Mouse (Mus musculus): ENCODE results near the gene Srsf10.

Gene Srsf10

DNA sequence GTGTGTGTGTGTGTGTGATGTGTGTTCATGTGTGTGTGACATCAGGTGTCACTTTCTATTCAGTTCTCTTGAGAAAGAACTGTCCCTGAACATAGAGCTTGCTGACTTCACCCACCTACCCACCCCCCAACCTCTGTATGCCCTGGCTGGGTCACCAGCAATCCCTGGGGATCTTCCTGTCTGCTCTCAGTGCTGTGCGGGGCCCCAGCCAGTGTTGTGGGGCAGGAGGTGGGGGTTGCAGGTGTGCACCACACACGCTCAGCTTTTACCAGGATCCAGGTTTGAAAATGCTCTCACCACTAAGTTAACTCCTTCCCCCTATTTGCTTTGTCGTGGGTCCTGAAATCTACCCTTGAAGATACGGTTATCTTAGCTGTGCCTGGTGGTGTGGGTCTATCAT, 30.6 kb downstream of the Srsf10 start:
- DNase-seq: no peak

DNA sequence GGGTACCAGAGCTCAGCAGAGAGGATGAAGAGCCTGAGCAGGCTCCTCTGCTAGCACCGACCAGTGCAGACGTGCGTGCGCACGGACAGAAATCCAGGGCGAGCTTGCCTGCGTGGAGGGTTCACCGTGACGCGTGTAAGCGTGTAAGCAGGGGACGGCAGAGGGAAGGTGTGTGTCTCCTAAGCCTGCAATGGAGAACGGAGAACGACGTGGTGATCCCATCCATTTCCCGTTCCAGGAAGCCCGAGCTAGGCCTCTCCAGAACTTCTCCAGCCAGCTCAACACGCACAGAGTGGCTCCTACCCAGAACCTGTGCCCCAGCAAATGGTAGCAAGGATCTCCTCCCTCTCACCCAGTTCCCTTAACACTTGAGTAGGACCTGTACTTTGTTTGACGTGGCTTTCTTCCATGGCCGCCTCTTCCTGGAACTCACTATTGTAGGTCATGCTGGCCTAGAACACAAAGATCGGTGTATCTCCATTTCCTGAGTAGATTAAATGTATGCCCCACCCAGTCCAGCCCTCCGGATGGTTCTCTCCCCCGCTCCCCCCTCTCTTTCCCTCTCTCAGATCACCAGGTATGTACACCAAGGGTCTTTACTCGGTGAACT, 33.0 kb downstream of the Srsf10 start:
- no peak for DNase-seq

DNA sequence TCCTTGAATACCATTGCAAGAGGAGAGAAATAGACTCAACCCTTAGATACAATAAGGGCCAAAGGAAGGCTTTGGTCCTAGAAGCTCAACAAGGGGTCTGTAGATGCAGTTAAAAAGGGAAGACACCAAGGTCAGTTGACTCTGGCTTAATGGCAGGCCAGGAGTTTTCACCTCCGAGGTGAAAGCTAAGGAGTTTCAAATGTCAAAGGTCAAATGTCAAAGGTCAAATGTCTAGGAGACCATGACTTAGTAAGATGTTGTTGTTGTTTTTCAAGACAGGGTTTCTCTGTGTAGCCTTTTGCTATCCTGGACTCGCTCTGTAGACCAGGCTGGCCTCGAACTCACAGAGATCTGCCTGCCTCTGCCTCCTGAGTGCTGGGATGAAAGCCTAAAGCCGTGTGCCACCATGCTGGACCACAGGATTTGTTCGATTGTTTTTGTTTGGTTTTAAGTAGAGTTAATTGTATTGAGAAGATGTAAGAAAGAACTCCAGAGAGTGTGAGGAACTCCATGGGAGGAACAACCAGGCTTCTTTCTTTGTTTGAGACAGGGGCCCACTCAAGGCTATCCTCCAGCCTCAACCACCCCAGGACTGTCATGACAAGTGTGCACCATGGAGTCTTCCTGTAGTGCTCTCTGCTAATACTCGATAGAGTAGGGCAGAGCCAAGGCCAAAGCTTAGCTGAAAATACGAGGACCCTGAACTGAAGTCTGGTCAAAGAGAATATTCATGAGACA, 33.8 kb downstream of the Srsf10 start:
- no peak for DNase-seq

DNA sequence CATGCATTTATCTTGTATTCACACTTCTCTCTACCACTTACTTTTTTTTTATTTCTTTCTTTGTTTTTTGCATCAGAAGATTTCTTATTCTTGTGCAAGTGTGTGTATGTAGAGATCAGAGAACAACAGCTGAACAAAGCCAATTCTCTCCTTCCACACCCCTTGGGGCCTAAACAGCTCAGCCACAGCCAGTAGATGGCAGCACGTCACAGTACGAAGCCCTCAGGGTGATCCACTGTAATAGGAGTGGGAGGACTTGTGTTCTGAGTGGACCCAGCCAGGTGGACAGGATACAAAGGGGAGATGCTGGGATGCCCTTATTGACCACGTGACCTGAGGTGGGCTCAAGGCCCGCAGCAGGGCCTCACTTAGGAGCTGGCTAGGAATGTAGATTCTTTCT, 34.3 kb downstream of the Srsf10 start:
- DNase-seq: peak; percentile 78 to 87

DNA sequence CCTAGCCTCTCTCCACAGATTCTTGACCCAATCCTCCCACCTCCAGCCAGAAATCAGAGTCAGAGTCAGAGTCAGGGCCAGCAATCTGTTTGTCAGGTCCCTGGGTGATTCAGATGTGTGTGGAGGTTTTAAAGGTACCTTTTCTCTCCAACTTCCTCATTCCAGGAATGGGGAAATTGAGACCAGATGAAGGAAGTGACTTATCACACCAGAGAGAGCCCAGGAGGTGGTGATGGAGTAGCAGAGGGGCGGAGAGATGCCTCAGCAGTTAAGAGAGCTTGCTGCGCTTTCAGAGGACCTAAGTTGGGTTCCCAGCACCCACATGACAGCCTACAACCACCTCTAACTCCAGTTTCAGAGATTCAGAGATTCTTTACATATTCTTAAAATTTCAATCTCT, 36.0 kb downstream of the Srsf10 start:
- no peak for DNase-seq

DNA sequence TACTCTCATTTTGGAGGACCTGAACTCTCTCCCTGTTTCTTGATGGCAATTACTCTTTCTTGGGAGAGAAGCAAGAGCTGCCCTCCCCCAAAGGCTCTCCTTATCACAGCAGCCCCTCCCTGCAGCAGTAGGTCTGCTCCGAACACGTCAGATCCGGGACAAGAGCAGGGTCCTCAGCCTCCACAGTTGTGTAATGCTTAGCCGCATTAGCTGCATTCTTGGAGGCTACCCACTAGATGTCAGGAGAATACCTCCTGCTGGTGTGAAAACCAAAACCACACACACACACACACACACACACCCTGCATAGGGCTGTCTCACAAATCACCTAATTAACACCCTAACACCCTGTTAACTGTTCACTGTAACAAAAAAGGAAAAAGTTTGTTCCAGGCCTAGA, 37.3 kb downstream of the Srsf10 start:
- DNase-seq: no peak

DNA sequence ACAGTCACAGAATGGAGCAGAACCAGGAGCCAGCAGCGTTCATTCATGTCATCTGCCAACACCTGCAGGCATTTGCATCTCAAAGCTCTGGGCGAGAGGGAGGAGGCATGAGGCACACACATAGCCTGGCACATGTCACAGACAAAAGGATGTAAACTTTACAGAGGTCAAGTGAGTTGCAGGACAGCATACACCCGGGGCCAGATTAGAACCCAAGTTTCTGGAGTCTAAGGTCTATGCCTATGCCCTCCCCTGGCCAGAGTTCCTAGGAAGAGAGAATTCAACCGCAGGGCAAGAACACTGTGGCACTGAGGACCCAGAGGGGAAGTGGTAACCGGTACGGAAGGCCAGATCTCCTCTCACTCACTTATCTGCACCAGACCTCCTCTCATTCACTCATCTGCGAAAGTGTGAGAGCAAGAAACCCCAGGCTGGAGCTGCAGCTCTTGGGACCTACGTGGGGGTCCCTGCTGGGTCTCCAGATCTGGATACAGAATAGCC, 39.6 kb downstream of the Srsf10 start, which contains the start of gene Cnr2:
Gene Cnr2 (plus strand): TSS at position 324 of the 501 bp plus-strand sequence.
- DNase-seq: no peak

DNA sequence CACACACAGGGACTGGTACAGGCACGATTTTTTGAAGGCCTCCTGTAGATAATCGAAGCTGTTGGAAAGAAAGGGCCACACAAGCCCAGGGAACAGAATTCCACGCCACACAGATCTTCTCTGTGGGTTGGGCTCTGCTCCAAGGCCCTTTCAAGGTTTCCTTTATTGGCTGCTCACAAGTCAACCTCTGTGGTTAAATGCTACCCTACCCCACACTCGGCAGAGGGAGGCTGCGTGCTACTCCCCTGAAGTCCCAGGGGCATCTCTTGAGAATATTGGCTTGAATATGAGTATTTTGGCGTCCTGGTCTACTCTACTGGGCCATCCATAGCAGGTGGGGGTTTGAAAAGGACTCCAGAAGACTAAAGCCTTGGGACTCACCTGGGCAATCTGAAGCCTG, 40.6 kb downstream of the Srsf10 start:
- no peak for DNase-seq

DNA sequence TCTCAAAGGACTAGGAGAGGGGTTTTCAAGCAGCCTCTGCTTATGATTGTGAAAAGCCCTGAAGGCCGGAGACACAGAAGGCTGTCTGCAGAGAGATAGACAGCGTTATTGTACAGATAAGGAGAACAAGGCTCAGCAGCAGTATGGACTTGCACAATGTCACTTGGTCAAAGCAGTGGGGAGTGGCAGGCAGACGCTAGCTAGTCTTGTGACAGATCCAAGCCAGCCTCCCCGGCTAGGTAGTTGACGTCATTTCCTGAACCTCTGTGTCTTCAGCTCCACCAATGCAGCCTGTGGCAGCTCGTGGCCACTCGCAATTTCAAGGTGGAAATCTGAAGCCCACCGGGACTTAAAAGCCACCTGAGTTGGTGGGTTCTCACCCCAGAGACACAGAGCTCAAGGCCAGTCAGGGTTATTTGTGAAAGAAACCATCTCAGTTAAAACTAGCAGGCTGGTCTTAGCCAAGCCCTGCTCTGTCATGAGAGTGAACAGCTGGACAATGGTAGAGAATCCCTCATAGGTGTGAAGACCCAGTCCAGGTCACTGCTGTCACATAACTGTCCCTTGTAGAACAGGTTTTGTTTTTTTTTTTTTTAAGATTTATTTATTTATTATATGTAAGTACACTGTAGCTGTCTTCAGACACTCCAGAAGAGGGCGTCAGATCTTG, 43.0 kb downstream of the Srsf10 start:
- DNase-seq: no peak

DNA sequence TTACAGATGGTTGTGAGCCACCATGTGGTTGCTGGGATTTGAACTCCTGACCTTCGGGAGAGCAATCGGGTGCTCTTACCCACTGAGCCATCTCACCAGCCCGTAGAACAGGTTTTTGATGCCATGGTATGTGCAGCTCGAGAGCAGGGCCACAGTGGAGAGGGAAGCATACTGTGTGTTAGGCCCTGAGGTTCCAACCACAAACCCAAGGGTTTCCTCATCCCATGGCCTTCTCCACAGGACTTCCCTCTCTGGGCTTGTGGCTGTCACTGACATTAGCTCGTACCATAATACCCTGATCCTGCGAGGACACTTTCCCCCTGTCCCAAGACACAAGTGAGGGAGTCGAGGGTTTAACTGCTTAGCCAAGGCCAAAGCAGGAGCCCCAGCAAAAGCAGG, 43.5 kb downstream of the Srsf10 start:
- no peak for DNase-seq

DNA sequence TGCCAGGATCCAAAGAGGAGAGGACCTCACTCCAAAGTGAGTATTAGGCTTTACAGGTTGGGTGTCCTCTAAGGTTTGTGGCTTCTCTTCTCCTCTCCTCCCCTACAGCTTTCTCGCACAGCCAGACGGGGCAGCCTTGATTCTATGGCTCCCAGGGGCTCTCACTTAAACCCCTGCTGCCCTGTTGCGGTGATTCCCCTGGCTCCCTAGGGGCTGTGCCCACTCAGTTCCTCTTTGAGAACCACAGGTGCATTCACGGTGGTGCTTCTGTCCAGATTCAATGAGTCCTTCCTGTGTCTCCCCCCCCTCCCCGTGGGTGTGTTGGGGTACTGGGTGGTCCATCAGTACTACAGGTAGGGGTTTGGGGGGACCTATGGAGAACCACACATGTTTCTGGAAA, 44.5 kb downstream of the Srsf10 start:
- DNase-seq: no peak

DNA sequence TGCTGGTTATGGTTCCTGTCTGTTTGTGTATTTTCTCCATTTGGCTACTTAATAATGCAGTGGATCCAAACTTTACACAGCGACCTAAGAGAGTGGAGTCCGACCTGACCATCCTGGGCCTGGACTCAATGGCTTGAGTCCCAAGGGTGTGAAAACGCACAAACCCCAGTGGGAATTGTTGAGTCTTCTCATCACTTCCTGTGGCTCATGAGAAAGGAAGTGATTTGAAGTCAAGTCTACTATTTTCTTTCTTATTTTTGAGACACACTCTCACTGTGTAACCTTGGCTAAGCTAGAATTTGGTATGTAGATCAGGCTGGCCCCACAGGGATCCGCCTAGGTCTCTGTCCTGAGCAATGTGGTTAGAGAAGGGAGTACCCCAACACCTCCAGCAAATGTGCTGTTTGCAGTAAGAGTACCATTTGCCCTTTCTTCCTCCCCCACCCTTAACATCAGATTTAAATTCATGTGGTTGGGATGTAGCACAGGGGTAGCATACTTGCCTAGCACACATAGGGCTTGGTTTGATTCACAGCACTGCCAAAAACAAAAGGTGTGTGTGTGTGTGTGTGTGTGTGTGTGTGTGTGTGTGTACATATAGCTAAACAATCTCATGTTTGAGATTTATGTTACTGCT, 47.2 kb downstream of the Srsf10 start:
- no peak for DNase-seq

DNA sequence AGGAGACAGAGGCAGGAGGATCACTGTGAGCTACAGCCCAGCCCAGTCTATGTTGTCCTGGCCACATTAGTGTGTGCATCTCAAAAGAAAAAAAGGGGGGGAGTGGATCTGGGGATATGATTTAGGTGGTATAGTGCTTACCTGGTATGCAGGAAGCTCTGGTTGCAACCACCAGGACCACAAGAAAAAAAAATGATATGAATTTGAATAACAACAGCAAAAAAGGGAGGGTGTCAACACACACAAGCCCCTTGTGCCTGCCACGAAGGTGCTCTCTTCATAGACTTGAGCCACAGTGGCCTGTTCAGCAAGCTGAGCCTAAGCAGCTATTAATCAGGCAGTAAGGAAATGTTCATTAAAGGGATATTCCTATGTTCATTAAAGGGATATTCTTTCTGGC, 49.3 kb downstream of the Srsf10 start:
- DNase-seq: no peak

DNA sequence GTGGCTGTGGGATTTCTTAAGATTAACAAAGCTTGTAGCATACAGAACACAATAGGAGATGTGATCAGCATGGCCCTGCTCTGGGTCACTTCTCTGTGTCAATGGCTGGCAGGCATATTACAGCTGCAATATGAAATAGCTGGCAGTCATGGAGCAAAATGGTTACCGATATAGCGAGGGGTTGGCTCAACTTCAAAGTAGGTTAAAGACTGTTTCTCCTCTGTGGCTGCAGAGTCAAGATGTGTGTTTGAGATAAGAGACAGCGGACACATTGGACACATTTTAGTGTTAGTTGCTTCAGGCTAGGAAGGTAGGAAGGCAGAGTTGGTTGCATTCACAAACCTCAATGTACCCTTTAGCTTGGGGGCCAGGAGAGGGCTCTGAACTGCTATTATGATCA, 51.1 kb downstream of the Srsf10 start:
- no peak for DNase-seq

DNA sequence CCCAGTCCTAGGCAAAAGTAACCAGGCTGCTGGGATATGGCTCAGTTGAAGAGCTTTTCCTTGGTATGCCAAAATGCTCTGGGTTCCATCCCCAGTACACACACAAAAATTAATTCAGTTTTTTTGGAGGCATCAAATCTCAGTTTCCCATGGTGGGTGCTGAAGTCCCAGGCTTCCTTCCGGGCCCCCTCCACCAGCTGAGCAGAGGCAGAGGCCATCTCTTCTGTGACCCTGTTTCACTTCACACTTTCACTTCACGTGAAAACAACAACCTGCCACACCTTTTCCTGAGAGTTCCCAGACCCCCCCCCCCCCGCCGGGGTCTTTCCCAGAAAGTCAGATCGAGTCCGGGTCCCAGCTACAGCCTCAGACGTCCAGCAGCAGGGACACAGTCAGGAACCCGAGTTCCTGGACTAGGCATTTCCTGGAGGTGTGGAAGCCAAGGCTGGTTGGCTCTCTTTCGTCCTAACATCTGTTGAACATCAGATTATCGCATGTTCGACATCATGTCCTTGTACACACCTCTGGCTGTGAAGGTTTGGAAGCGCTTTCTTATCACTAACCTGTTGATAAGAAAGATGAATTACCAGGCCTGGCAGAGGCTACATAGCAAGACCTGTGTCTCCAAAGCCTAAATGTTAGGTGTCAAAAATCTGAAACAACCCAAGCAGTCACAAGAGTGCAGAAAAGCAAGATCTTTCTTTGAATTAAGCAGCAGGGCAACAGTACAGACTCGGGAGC, 53.9 kb downstream of the Srsf10 start:
- no peak for DNase-seq

DNA sequence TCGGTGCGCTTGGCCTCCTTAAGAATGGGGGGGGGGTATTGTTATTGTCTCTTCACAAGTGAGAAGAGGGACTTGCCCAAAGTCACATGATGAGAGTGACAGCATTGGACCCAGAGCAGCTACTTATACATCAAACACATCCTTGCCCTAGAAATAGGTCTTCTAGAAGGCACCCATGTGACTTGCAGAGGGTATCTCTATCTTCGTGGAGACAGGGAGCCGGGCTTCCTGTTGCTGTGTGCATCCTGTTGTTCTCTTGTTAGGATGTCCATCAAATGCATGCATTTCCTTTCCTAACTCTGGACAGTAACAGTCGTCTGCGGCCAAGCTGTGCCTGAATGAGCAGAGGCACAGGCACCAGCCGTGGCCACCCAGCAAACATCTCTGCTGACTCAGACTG, 56.0 kb downstream of the Srsf10 start:
- DNase-seq: no peak

DNA sequence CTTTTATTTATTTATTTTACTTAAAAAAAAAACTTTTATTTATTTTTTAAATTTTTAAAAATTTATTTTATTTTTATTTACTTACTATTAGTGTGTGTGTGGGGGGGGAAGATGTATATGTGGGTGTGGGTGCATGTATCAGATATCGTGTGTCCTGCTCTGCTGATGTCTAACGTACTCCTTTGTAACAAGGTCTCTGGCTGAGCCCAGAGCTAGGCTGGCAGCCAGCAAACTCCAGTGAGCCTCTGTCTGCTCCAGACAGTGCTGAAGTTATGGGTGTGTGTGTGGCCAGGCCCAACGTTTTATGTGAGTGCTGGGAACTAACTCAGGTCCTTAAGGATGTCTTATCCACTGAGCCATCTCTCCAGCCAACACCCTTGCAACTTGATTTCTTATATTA, 56.6 kb downstream of the Srsf10 start:
- DNase-seq: no peak

DNA sequence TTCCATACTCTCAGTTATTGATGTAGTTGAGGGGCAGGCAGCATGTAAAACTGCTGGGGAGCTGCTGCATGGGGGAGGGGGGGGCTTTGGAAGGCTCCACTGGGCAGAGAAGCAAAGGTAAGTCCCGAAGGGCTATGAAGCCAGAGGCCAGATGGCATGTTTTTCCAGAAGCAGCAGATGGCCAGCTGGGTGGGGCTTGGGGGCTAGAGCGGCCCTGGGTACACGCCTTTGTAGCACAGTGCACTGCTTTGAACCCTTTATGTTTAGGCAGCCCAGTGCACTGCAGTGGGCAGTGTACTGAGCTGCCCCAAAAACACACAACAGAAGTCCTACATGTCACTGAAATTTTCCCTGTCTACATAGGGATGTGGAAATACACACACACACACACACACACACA, 57.3 kb downstream of the Srsf10 start:
- DNase-seq: peak; percentile 19 to 39

DNA sequence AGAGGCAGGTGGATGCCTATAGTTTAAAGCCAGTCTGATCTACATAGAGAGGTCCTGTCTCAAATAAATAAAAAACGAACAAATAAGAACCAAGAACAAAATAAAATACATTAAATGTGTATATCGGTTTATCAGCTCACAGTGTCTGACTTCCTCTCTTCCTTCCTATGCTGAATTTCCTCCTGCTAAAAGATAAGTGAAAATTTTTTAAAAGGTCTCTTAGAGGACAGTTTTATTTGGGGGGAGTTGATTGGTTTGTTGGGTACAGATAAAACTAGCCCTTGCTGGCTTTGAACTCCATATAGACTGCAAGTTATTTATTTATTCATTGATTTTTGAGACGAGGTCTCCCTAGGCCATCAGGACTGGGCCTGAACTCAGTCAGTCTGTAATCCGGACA, 57.9 kb downstream of the Srsf10 start:
- no peak for DNase-seq

DNA sequence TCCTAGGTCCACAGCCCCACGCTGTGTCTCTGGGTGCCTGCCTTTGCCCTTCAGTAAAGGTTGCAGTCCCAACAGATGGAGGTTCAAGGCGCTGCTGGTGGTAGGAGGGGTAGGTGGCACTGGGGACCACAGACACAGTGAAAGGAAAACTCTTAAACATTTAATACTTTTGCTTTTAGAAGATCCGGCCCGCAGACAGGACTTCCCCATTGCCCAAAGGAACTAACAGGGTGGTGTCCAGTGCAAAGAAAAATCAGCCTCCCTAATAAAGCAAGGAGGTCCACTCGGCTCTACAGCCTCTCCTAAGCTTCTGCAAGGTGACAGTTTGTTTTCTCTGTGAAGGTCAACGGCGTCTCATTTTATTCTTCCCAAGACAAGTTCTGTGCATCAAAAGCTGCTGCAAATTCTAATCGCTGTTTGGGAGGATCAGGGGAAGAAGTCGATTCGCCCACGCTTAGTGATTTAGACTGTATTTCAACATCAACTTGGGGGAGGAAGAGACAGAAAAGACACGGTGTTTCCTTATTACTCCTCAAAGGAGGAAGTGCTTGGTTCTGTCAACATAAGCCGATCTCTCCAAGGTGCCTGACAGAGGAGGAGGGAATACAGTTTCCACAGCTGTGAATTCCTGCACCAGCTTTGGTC, 63.2 kb downstream of the Srsf10 start:
- no peak for DNase-seq

DNA sequence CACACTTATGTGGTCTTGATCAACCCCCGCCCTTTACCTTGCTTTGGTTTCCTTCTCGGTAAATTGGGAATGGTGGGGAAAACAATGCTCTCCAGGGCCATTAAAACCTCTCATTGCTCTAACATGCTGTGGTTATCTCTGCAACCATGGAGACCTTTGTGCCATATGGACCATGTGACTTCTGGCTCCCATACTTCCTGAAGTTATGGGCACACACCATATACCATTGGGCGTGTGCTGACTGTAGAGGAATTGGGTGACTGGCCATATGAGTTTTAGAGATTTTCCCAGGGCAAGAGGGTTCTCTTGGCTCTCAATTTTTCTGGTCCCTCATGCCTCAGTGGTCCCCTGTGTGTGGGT, 63.7 kb downstream of the Srsf10 start:
- DNase-seq: no peak

Data from cerebellum, postnatal 25 days (tissue).